Mouse (Mus musculus): ENCODE data around the gene Lims1.

GRCm38 (mm10) chr10:58326271-58326670 is 3.0 kb downstream of the Lims1 start:
- TF ChIP-seq CTCF (IDR thresholded peaks at IDR 0.05; ENCODE audit: extremely low read depth, insufficient read depth, insufficient read length, insufficient replicate concordance) (no peak), POLR2A (IDR thresholded peaks at IDR 0.05; ENCODE audit: low read depth, low read length) (no peak)

All from spleen, adult 2 months (tissue).